Mouse (Mus musculus): ENCODE data around the gene Arhgap6.

Gene Arhgap6

GRCm38 (mm10) chrX:169110031-169110430 is 315.1 kb downstream of the Arhgap6 start:
- in situ Hi-C loops (cut with MseI, MboI): no loop called here

DNA sequence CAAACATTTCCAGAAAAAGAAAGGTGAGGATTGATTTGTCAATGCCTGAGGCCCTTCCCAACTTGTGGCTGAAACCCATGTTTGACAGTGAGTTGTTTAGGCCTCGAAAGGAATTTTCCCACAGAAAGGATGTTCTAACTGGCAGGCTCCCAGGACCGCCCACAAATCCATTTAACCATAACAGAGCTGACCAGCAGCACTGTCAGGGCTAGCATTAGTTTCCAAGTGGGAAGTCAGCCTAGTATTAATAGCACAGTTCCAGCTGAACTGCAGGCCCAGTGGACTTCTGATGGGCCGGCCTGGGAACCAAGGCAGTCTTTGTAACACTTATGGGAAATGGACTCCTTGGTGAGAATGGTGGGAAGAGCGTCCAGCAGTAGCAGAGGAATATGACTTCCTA is 317.8 kb downstream of the Arhgap6 start:
- in situ Hi-C loops (cut with MseI, MboI): no loop called here

GRCm38 (mm10) chrX:169123115-169123772 is 328.3 kb downstream of the Arhgap6 start:
- in situ Hi-C loops (cut with MseI, MboI): no loop called here

GRCm38 (mm10) chrX:169123773-169124151 is 328.9 kb downstream of the Arhgap6 start:
- in situ Hi-C loops (cut with MseI, MboI): no loop called here

DNA sequence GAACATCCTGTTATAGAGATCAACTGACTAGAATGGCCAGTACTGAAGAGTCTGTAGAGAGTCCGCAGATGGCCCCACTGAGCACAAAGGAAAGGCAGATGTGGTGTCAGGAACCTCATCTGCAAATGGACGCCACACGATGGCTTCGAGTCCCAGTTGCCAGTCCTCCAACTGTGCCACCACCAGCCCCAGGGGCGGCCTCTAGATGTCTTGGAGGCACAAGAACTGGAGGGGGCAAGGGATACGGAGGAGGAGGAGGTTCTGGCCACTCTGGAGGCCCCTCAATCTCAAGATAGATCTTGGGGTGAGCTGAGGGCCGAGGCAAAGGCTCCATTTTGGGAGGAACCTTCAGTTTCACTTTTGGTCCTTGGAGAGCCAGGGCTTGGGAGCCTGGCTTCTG is 344.9 kb downstream of the Arhgap6 start:
- in situ Hi-C loops (cut with MseI, MboI): no loop called here

DNA sequence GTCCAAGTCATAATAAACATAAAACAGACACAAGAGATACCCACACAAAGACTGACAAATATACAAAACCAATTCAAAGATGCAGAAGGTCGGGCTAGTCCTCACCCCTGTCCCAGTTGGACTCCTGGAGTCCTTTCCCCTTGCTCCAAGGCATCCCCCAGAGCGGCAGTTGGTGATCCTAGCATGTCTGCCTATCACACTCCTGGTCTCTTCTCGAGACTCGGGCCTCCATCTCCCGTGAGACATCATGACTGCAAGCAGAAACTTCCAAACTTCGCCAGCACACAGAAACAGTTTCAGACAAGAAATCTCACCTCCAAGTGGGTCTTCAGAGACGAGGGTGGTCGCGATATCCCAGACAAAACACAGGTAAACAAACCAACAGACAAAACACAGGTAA is 345.6 kb downstream of the Arhgap6 start:
- in situ Hi-C loops (cut with MseI, MboI): no loop called here

GRCm38 (mm10) chrX:169153805-169154204 is 358.9 kb downstream of the Arhgap6 start:
- in situ Hi-C loops (cut with MseI, MboI): no loop called here

DNA sequence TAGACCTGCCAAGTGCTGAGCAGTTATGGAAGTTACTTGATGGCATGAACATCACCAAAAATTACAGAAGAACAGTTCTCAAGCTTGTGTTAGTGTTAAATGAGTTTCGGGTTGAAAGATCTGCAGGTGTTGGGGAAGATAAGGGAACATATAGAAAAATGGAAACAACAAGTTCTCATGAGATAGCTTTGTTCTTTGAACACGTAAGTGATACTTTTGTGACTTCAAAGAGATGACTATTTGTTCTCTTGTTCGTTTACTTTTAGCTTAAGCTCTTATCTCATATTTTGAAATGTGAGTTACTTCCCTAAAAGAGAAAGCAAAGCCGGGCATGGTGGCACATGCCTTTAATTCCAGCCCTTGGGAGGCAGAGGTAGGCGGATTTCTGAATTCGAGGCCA is 363.5 kb downstream of the Arhgap6 start:
- in situ Hi-C loops (cut with MseI, MboI): no loop called here

DNA sequence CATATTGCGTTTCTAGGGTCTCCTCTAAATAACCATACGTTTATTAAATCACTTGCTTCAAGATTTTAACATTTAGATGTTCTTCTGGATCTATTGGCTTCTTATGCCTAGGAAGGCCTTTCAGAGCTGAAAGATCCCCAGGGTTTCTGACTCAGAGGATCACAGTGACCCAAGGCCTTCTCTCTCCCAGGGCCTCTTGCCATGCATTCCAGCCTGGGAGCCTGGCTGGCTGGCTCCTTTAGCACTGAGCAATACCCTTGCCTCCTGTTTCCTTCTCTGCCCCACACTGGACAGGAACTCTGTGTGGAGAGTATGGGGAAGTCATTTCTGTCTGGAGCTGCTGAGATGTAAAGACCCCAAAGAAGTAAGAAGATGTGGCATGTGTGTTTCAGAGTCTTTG is 376.1 kb downstream of the Arhgap6 start:
- in situ Hi-C loops (cut with MseI, MboI): no loop called here

- in situ Hi-C loops (cut with MseI, MboI): no loop called here
Observed at GRCm38 (mm10) chrX:169173796-169174195, 378.9 kb downstream of the Arhgap6 start.

- in situ Hi-C loops (cut with MseI, MboI): no loop called here
Observed at GRCm38 (mm10) chrX:169178634-169179033, 383.7 kb downstream of the Arhgap6 start.

DNA sequence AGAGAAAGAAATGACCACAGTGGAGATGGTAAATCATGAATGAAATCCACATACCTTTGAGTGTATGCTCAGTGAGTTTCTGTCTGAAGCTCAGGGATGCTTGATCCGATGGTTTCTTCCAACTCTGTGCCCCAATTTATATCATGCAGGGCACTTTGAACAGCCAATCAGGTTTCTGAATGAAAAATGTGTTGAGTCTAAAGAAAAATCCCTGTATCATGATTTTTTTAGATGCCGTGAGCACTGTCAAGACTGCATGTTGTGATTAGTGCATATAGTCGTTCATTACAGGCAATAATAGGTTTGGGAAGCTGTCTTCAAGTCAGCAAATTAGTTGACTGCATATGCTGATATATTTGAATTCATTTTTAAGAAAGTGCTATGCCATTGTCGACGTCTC is 392.2 kb downstream of the Arhgap6 start, which contains the start of gene Amelx:
TSS of gene Amelx (minus strand) at position 101 of the 400 bp plus-strand sequence.
- in situ Hi-C loops (cut with MseI, MboI): no loop called here

DNA sequence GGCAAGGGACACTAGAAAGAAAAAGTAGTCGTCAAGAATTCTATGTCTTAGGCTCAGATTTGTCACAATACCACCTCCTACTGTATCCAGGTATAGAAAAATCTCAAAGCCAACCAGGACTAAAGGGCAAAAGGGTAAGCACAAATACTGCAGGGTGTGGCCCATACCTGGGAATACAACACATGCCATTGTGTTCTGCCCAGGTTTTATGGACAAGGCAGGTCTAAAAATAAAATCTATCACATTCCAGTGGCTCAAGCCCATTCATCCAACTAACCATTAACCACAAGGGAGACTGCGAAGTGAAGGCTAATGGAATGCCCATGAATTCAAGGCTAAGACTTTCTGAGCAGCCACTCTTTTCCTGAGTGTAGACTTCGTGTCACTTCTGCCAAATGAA is 415.1 kb downstream of the Arhgap6 start:
- in situ Hi-C loops (cut with MseI, MboI): no loop called here

- in situ Hi-C loops (cut with MseI, MboI): no loop called here
Observed at GRCm38 (mm10) chrX:169220064-169220463, 425.2 kb downstream of the Arhgap6 start.

GRCm38 (mm10) chrX:169222357-169223062 is 427.6 kb downstream of the Arhgap6 start:
- in situ Hi-C loops (cut with MseI, MboI): no loop called here

DNA sequence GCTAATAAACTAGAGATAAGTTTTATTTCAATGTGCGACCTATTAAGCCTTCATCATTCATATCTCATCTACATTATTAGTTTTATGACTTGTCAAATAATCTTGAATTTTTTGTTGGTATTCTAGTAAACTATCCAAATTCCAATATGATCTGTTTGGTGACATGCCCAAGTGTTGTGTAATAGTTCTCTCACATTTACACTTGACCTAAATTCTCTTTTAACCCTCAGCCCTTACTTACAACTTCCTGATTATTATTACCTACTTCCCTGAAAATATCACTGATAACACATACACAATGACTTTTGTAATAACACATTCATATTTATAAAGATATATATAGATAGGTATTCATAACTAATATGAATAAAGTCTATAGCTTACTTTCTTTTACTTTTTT is 461.0 kb downstream of the Arhgap6 start:
- in situ Hi-C loops (cut with MseI, MboI): no loop called here

GRCm38 (mm10) chrX:169256741-169257140 is 461.8 kb downstream of the Arhgap6 start:
- in situ Hi-C loops (cut with MseI, MboI): no loop called here

- in situ Hi-C loops (cut with MseI, MboI): no loop called here
Observed at GRCm38 (mm10) chrX:169261034-169261433, 466.1 kb downstream of the Arhgap6 start.

- in situ Hi-C loops (cut with MseI, MboI): no loop called here
Observed at GRCm38 (mm10) chrX:169262212-169262611, 467.3 kb downstream of the Arhgap6 start.

- in situ Hi-C loops (cut with MseI, MboI): no loop called here
Observed at GRCm38 (mm10) chrX:169263433-169264172, 468.7 kb downstream of the Arhgap6 start.

- in situ Hi-C loops (cut with MseI, MboI): no loop called here
Observed at GRCm38 (mm10) chrX:169299579-169299978, 504.7 kb downstream of the Arhgap6 start.

DNA sequence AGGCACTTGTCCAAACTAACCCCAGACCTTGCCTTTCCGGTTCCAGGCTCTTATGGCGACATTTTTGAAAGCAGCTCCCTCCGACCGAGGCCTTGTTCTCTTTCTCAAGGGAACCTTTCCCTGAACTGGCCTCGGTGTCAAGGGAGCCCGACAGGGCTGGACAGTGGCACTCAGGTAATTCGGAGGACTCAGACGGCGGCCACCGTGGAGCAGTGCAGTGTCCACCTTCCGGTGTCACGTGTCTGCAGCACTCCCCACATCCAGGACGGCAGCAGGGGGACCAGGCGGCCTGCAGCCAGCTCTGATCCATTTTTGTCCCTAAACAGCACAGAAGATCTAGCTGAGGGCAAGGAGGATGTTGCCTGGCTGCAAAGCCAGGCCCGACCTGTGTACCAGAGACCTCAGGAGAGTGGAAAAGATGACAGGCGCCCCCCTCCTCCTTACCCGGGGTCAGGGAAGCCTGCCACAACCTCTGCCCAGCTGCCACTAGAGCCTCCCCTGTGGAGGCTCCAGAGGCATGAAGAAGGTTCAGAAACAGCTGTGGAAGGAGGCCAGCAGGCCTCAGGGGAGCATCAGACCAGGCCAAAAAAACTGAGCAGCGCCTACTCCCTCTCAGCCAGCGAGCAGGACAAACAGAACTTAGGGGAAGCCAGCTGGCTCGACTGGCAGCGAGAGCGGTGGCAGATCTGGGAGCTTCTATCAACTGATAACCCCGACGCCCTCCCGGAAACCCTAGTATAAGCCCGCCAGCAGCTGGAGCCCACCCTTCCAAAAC is 507.6 kb downstream of the Arhgap6 start:
- in situ Hi-C loops (cut with MseI, MboI): no loop called here
